Mouse (Mus musculus): ENCODE data around the gene Arglu1.
A peak's percentile ranks its signal among the peaks of the same experiment; 100 is the strongest.

Gene Arglu1

DNA sequence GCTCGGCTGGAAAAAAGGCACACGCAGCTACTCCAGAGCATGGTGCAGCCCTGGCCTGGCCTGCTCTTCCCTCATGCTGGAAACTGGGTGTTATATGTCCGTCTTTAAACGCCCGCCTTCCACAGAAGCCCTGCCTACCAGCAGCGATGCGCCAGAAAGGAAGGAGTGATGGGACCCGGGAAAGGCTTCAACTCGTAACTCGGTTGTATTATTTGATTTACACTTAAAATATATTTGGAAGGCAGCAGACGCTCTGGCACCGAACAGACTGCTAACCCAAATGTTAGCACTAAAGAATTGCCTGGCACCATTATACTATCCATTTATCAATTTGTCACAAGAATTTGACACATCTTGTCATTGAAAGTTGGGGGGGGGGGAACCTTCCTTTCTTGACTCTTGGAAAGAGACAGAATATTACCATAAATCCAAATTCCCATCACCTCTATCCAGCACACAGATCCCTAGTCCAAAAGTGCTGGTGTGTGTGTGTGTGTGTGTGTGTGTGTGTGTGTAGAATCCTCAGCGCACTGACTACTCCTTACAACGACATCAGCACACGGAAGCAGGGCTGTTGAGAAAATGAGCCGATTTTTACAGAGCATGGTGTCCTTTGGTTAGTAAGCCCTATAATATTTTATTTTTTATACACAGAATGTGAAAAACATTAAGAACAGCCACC, 68.9 kb downstream of the Arglu1 start:
- no peak for DNase-seq

DNA sequence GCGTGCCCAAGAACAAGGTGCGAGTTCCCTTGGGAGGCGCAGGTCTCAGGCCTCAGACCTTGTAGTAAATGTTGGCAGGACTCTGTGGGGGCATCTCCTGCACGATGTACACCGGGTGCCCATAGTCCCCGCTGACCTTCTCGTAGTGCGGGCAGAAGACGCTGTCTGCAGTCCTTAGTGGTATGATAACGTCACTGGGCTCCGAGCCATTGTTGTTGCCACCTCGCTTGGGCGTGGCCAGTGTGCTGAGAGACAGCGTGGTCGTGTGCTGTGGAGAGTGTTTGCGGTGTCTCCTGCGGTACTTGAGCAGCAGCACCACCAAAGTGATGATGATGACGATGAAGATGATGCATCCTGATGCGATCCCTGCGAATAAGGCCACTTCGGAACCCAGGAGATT, 69.8 kb downstream of the Arglu1 start:
- DNase-seq = no peak

DNA sequence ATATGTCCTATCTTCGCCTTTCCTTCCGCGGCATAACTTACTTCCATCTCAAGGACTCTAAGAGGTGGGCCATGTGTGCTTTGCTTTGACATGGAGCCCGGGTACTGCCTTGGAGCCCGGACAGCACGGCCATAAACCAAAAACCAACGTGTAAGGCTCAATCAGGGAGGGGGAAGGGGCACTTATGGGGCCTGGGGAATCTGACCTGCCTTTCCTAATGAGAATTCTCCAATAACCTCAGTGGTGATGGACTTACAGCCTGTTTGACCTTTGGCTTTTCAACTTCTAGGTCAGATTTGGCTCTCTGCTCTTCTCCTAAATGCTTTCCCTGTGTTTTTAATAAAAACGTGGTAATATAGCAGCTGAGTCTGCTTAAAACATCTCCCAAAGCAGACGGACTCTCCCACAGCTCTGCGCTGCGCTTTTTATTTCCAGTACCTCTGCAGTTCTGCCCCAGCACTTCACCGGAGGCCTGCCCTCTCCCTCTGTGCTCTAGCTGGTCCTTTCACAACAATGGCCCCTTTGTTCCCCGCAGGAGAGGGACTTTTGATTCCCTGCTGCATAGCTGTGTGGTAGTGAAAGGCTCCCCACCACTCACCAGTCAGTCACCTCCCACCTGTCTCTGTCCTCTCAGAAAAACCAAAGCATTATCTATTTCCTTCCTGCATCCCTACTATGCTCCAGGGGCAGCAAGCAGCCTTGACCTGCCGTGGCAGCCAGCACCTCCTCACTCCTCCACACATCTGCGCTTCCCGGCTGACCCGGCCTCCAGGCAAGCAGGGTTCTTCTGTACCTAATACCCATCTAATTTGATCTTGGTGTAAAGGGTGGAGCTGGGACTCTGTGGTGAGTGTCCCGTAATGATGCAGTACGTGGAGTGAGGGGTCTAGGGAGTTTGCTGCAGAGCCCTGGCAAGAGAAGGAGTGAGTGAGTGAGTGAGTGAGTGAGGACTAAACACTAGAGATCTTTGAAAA, 70.8 kb downstream of the Arglu1 start:
- peak; percentile 79 for DNase-seq
